Mouse (Mus musculus) neural tube, embryonic 13.5 days (tissue): ENCODE data around the gene Gm4981. TPM values are rescaled to one million over a fixed set of nuclear protein-coding genes. Genes with fewer than 3 reads are reported as not detected.
"Not testable (repeated sequence)": the region's sequence is repeated elsewhere in the genome, so short reads cannot be mapped to it uniquely, and the experiment has no call there.

Experiments
- ATAC-seq: fragments of 200-750 bp; cut with Nextera tagmentation; 2 replicates; pipeline ENCODE4 v1.8.0; 2017; ENCODE audit warnings: low read depth, mild to moderate bottlenecking, moderate TSS enrichment, moderate library complexity
- H3K27ac ChIP-seq: fragments of 300-500 bp; sonication (generic); replicated peaks from 2 replicates; pipeline ENCODE4 v1.5.1; 2015; ENCODE audit warnings: moderate library complexity, mild to moderate bottlenecking, inconsistent platforms
- H3K27me3 ChIP-seq: fragments of 300-500 bp; sonication (generic); 2 replicates; pipeline ENCODE4 v1.6.1; 2015; ENCODE audit warnings: mild to moderate bottlenecking, inconsistent platforms
- H3K36me3 ChIP-seq: fragments of 300-500 bp; sonication (generic); 2 replicates; pipeline ENCODE4 v1.6.1; 2015; ENCODE audit warnings: mild to moderate bottlenecking, inconsistent platforms
- H3K4me1 ChIP-seq: fragments of 300-500 bp; sonication (generic); replicated peaks from 2 replicates; pipeline ENCODE4 v1.6.1; 2015; ENCODE audit warnings: inconsistent platforms
- H3K4me2 ChIP-seq: fragments of 300-500 bp; sonication (generic); 2 replicates; pipeline ENCODE4 v1.6.1; 2015; ENCODE audit warnings: inconsistent platforms, mild to moderate bottlenecking, moderate library complexity
- H3K4me3 ChIP-seq: fragments of 300-500 bp; sonication (generic); 2 replicates; pipeline ENCODE4 v1.5.1; 2015; ENCODE audit warnings: mild to moderate bottlenecking, inconsistent platforms
- H3K9ac ChIP-seq: fragments of 300-500 bp; sonication (generic); 2 replicates; pipeline ENCODE4 v1.6.1; 2015; ENCODE audit warnings: moderate library complexity, mild to moderate bottlenecking, inconsistent platforms
- H3K9me3 ChIP-seq: fragments of 300-500 bp; sonication (generic); 2 replicates; pipeline ENCODE4 v1.6.1; 2016; ENCODE audit warnings: inconsistent platforms
- WGBS: fragments of 180-500 bp; shearing (Covaris S2); methylation state at CpG from one replicate; pipeline ENCODE4 v1.1.7; 2015; 5-methylcytosine and 5-hydroxymethylcytosine counted together
- polyA plus RNA-seq: library from polyadenylated mRNA; unstranded; fragments of >200 nt; fragmentation: Nextera tagmentation; extraction: Ambion mirVana; gene quantifications from 2 replicates; pipeline ENCODE4 v1.2.1, GENCODE M21; 2015

Gene Gm4981
- polyA plus RNA-seq, 1 experiment from 2014 or later, result not detected

DNA sequence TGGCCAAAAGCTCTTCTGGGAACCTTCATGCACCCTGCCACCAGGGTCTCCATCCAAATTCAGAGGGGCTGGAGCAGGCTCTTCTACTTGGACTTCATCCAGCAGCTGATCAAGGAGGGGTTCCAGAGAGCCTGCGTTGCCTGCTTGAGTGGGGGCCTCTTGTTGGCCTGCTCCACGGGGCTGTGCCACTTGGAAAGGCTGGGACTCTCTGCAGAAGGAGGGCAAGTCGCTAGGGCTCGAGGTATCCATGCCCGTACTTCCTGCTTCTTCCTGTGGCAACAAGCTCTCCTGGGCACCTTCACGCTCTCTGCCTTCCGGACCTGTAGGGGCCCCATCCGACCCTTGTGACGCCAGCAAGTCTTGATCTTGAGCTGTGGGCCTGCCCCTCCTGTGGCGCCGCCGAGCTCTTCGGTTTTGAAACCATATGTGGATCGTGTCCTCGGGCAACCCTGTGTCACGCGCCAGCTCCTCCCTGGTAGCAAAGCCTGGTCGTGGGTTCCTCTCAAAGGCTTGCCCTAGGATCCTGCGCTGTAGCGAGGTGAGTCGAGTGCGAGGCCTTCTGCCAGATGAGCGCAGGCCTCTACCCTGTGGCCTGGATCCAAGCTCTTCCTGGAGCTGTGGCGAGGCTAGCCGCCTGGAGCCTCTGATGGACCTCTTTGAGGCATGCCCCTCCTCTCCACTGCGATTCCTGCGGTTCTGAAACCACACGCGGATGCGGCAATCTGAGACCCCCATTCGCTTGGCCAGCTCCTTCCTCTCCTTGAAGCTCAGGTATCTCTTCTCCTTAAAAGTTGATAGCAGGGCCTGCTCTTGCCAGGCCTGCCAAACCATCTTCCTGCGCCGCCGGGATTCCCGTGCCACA is 4.5 kb downstream of the Gm4981 start:
- not testable (repeated sequence) for H3K9ac ChIP-seq

DNA sequence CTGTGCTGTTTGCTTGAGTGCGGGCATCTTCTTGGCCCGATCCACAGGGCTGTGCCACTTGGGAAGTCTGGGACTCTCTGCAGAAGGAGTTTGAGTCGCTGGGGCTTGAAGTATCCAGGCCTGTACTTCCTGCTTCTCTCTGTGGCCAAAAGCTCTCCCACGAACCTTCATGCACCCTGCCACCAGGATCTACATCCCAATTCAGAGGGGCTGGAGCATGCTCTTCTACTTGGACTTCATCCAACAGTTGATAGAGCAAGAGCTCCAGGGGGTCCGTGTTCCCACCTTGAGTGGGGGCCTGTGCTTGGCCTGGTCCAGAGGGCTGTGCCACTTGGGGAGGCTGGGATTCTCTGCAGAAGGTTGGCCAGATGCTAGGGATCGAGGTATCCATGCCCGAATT is 5.4 kb downstream of the Gm4981 start:
- WGBS, result 87% methylated on average over 5 of the region's 7 CpGs
- H3K4me2 ChIP-seq, H3K27me3 ChIP-seq, H3K4me1 ChIP-seq, H3K9ac ChIP-seq, H3K4me3 ChIP-seq, H3K27ac ChIP-seq, H3K36me3 ChIP-seq: not testable (repeated sequence)
- peak; percentile 38 for ATAC-seq
- H3K9me3 ChIP-seq, result peaks cover 15% of the 10 kb centered on the region

More for the DNA sequence above, 4.5 kb downstream of the Gm4981 start:
- H3K4me2 ChIP-seq, H3K27ac ChIP-seq, H3K27me3 ChIP-seq, H3K36me3 ChIP-seq, H3K4me3 ChIP-seq, H3K4me1 ChIP-seq: not testable (repeated sequence)
- ATAC-seq, result peak; percentile 87
- peaks cover 20% of the 10 kb centered on the region for H3K9me3 ChIP-seq
- 86% methylated on average over 35 of the region's 35 CpGs for WGBS

DNA sequence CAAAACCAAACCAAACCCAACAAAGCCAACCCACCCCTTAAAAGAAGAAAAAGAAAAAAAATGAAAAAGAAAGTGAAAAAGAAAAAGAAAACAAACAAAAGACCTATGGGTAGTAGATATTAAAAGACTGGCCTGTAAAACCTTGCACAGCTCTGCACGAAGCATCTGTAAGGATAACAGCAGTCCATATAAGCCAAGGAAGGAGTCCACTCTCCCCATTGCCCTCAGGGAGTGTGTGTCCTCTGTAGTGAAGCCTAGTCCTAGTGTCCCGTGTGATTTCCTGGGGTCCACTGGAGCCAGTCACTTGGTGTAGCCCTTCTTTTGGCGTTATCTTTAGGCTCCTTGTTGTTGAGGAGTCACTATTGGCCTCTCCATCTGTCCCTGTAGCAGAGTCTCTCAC is 6.5 kb downstream of the Gm4981 start:
- 57% methylated on average over 3 of the region's 3 CpGs for WGBS
- H3K4me1 ChIP-seq, H3K36me3 ChIP-seq, H3K27me3 ChIP-seq, ATAC-seq, H3K4me2 ChIP-seq, H3K4me3 ChIP-seq, H3K9ac ChIP-seq, H3K27ac ChIP-seq: not testable (repeated sequence)
- H3K9me3 ChIP-seq, result peaks cover 15% of the 10 kb centered on the region

DNA sequence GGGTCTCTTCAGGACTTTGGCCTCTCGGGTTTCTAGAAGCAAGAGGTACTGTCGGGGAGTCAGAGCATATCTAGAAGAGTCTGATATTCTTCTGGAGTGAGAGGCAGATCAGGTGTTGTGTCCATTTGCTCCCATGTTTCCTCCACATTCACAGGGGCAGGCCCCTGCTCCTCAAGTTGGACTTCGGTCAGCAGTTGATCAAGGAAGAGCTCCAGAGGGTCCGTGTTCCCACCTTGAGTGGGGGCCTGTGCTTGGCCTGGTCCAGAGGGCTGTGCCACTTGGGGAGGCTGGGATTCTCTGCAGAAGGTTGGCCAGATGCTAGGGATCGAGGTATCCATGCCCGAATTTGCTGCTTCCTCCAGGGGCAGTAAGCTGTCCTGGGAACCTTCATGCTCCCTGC is 8.7 kb downstream of the Gm4981 start:
- H3K9me3 ChIP-seq, result peaks cover 15% of the 10 kb centered on the region
- H3K4me1 ChIP-seq, H3K27ac ChIP-seq, H3K9ac ChIP-seq, H3K4me3 ChIP-seq, H3K4me2 ChIP-seq, ATAC-seq, H3K27me3 ChIP-seq, H3K36me3 ChIP-seq: not testable (repeated sequence)
- 84% methylated on average over 2 of the region's 6 CpGs for WGBS

DNA sequence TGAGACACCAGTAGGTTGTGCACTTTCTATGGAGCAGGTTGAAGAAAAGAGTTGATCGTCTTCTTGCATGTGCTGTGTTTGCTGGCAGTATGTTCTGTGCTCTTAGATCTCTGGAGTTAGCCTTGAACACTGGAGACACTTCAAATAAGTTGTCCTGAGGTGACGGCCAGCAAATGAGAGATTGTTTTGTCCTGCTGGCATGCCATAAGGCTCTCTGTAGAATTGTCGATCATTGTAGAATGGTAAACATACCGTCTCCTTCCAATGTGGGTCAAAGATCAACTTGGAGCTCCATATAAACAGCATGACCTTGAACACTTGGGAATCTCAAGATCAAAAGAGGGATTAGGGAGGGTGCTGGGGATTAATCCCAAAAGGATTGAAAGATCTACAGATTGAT is 10.1 kb downstream of the Gm4981 start:
- H3K4me3 ChIP-seq, H3K4me2 ChIP-seq, H3K9me3 ChIP-seq, H3K36me3 ChIP-seq, H3K27ac ChIP-seq, H3K4me1 ChIP-seq, ATAC-seq, H3K27me3 ChIP-seq, H3K9ac ChIP-seq: not testable (repeated sequence)
- WGBS, result 76% methylated on average over 4 of the region's 4 CpGs

DNA sequence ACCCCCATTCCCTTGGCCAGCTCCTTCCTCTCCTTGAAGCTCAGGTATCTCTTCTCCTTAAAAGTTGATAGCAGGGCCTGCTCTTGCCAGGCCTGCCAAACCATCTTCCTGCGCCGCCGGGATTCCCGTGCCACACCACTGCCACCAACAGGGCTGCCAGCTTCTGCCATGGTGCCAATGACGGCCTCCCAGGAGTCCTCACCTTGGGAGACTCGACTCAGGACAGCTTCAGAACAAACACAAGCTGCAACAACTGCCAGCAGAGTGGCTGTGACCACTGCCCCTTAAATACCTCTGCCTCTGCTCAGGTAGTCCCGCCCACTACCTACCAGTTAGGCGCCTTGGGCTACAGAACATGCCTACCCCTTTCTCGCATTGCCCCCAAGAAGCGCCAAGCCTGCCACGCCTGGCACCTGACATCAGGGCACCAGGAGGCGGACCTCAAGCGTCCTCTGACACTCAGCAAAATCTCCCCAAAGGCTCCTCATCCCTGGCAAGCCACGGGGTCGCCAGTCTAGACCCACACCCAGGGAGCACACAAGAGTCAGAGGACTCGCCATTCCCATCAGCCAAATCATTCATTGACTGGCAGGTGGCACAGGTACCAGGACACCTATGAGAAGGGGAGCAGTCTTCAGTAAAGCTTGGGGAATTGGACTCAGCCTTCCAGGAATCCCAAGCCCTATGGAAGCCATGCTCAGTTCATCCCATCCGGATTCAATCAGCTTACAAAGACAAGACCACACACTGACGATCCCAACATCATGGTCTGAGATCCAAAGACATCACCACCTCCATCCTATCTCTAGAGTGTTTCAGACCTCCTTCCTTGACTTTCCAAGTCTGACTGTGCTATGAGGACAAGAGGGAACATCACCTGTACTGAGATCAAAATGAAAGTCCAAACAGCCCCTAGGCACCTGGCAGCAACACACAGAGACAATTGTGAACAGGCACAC is 11.4 kb downstream of the Gm4981 start, which contains the start of gene AW822073:
AW822073 (minus strand) TSS at position 104 of the 959 bp plus-strand sequence.
- H3K4me3 ChIP-seq, H3K27me3 ChIP-seq, H3K9me3 ChIP-seq, H3K9ac ChIP-seq, H3K36me3 ChIP-seq, ATAC-seq, H3K4me2 ChIP-seq, H3K27ac ChIP-seq, H3K4me1 ChIP-seq: not testable (repeated sequence)
- WGBS, result 87% methylated on average over 18 of the region's 18 CpGs

DNA sequence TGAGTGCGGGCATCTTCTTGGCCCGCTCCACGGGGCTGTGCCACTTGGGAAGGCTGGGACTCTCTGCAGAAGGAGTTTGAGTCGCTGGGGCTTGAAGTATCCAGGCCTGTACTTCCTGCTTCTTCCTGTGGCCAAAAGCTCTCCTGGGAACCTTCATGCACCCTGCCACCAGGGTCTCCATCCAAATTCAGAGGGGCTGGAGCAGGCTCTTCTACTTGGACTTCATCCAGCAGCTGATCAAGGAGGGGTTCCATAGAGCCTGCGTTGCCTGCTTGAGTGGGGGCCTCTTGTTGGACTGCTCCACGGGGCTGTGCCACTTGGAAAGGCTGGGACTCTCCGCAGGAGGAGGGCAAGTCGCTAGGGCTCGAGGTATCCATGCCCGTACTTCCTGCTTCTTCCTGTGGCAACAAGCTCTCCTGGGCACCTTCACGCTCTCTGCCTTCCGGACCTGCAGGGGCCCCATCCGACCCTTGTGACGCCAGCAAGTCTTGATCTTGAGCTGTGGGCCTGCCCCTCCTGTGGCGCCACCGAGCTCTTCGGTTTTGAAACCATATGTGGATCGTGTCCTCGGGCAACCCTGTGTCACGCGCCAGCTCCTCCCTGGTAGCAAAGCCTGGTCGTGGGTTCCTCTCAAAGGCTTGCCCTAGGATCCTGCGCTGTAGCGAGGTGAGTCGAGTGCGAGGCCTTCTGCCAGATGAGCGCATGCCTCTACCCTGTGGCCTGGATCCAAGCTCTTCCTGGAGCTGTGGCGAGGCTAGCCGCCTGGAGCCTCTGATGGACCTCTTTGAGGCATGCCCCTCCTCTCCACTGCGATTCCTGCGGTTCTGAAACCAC is 12.3 kb downstream of the Gm4981 start:
- WGBS, result 86% methylated on average over 31 of the region's 31 CpGs
- not testable (repeated sequence) for H3K9ac ChIP-seq

DNA sequence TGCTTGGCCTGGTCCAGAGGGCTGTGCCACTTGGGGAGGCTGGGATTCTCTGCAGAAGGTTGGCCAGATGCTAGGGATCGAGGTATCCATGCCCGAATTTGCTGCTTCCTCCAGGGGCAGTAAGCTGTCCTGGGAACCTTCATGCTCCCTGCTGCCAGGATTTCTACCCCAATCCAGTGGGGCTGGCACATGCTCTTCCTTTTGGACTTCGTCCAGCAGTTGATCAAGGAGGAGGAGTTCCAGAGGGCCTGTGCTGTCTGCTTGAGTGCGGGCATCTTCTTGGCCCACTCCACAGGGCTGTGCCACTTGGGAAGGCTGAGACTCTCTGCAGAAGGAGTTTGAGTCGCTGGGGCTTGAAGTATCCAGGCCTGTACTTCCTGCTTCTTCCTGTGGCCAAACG is 13.3 kb downstream of the Gm4981 start:
- H3K4me1 ChIP-seq, H3K9me3 ChIP-seq, H3K9ac ChIP-seq, ATAC-seq, H3K36me3 ChIP-seq, H3K27me3 ChIP-seq, H3K27ac ChIP-seq, H3K4me2 ChIP-seq, H3K4me3 ChIP-seq: not testable (repeated sequence)
- WGBS, result 87% methylated on average over 4 of the region's 6 CpGs

More for the DNA sequence above, 12.3 kb downstream of the Gm4981 start:
- H3K9me3 ChIP-seq, H3K4me3 ChIP-seq, H3K4me1 ChIP-seq, H3K36me3 ChIP-seq, ATAC-seq, H3K27ac ChIP-seq, H3K4me2 ChIP-seq, H3K27me3 ChIP-seq: not testable (repeated sequence)

DNA sequence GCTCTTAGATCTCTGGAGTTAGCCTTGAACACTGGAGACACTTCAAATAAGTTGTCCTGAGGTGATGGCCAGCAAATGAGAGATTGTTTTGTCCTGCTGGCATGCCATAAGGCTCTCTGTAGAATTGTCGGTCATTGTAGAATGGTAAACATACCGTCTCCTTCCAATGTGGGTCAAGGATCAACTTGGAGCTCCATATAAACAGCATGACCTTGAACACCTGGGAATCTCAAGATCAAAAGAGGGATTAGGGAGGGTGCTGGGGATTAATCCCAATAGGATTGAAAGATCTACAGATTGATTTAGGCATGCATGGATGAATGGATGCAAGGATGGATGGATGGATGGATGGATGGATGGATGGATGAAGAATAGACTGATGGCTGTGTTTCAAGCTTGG is 14.9 kb downstream of the Gm4981 start:
- H3K4me1 ChIP-seq, H3K4me2 ChIP-seq, ATAC-seq, H3K9ac ChIP-seq, H3K36me3 ChIP-seq, H3K27me3 ChIP-seq, H3K27ac ChIP-seq, H3K9me3 ChIP-seq, H3K4me3 ChIP-seq: not testable (repeated sequence)
- WGBS, result 94% methylated on average over 2 of the region's 2 CpGs

DNA sequence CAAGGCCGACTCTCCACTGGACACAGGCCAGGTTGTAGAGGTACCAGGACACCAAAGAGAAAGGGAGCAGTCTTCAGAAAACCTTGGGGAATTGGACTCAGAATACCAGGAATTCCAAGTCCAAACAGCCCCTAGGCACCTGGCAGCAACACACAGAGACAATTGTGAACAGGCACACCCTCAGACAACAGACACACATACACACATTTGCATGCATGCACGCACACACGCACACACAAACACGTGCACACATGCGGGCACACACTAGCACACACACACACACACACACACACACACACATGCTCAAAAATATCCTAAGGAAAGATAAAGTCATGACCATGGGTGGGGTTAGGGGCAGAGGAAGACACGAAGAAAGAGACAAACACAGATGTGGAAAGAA is 15.8 kb downstream of the Gm4981 start:
- no peak overlapping the region for H3K9ac ChIP-seq
- WGBS, result 81% methylated on average over 6 of the region's 6 CpGs
- 0 out of 2 replicates have a peak, but pooled peaks cover 3% of the 10 kb centered on the region for H3K9me3 ChIP-seq
- no peak overlapping the region for H3K4me3 ChIP-seq
- no peaks in the 10 kb centered on the region for H3K4me1 ChIP-seq
- no peak for ATAC-seq
- H3K27ac ChIP-seq, result no peak overlapping the region
- H3K4me2 ChIP-seq, result no peak overlapping the region
- no peaks in the 10 kb centered on the region for H3K36me3 ChIP-seq
- no peaks in the 10 kb centered on the region for H3K27me3 ChIP-seq

DNA sequence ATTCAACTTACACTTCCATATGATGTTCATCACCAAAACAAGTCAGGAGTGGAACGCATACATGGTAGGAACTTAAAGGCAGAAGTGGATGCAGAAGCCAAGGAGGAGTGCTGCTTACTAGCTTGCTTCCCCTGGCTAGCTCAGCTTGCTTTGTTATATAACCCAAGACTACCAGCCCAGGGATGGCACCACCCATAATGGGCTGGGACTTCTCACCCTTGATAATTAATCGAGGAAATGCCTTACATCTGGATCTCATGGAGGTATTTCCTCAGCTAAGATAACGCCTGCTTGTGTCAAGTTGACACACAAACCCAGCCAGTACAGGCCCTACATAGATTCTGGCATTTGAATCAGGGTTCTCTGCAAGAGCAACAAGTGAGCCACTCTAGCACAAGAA is 19.1 kb downstream of the Gm4981 start:
- no peak overlapping the region for H3K4me2 ChIP-seq
- H3K27me3 ChIP-seq, result no peaks in the 10 kb centered on the region
- no peak overlapping the region for H3K9ac ChIP-seq
- no peak overlapping the region for H3K4me3 ChIP-seq
- no peaks in the 10 kb centered on the region for H3K4me1 ChIP-seq
- WGBS, result 88% methylated on average over 3 of the region's 3 CpGs
- no peak overlapping the region for H3K27ac ChIP-seq
- no peak for ATAC-seq
- H3K9me3 ChIP-seq, result 0 out of 2 replicates have a peak, but pooled peaks cover 3% of the 10 kb centered on the region
- H3K36me3 ChIP-seq, result no peaks in the 10 kb centered on the region
